Mouse (Mus musculus) C2C12 (cell line): ENCODE results near the gene Nat9. TPM values are rescaled to one million over a fixed set of nuclear protein-coding genes. Genes with fewer than 3 reads are reported as not detected.

ENCODE experiments used
- H3K27me3 ChIP-seq: one replicate; pipeline ENCODE4 v1.6.1; 2011; ENCODE audit not compliant: control insufficient read depth, insufficient read depth, insufficient read length
- H3K36me3 ChIP-seq: one replicate; pipeline ENCODE4 v1.6.1; 2011; ENCODE audit not compliant: control insufficient read depth, insufficient read depth
- H3K4me3 ChIP-seq: one replicate; pipeline ENCODE4 v1.5.1; 2011; ENCODE audit warnings: mild to moderate bottlenecking, control low read depth; ENCODE audit not compliant: poor library complexity, insufficient read depth, severe bottlenecking
- H3K79me2 ChIP-seq: one replicate; pipeline ENCODE4 v1.6.1; 2011; ENCODE audit not compliant: control insufficient read depth, insufficient read depth
- H3K79me3 ChIP-seq: one replicate; pipeline ENCODE4 v1.6.1; 2011; ENCODE audit warnings: low read depth, control low read depth
- H3ac ChIP-seq: one replicate; pipeline ENCODE3; 2011; ENCODE audit warnings: low read depth; ENCODE audit not compliant: control insufficient read depth, insufficient read length
- CEBPB ChIP-seq: IDR thresholded peaks from one replicate; pipeline ENCODE4 v1.6.1; 2011; ENCODE audit warnings: low read depth, mild to moderate bottlenecking, control low read depth, moderate library complexity
- CTCF ChIP-seq: IDR thresholded peaks from one replicate; pipeline ENCODE4 v1.5.1; 2011; ENCODE audit not compliant: control insufficient read depth, insufficient read depth, insufficient read length
- FOSL1 ChIP-seq: IDR thresholded peaks from one replicate; pipeline ENCODE4 v1.8.0; 2011; ENCODE audit warnings: mild to moderate bottlenecking, low read length; ENCODE audit not compliant: poor library complexity, insufficient read depth, severe bottlenecking
- MAX ChIP-seq: IDR thresholded peaks from one replicate; pipeline ENCODE4 v1.6.1; 2011; ENCODE audit warnings: mild to moderate bottlenecking, control low read depth
- MYOD1 ChIP-seq: IDR thresholded peaks from one replicate; pipeline ENCODE4 v1.6.1; 2011; ENCODE audit warnings: low read depth; ENCODE audit not compliant: control insufficient read depth, insufficient read length
- MYOG ChIP-seq: IDR thresholded peaks from one replicate; pipeline ENCODE4 v1.6.1; 2011; ENCODE audit not compliant: control insufficient read depth, insufficient read length; ENCODE audit errors: extremely low read depth
- USF1 ChIP-seq: IDR thresholded peaks from one replicate; pipeline ENCODE4 v1.6.1; 2011; ENCODE audit warnings: low read depth, mild to moderate bottlenecking, control low read depth, moderate library complexity
- polyA plus RNA-seq: library from polyadenylated mRNA; unstranded; fragments of >200 nt; fragmentation: generic; extraction: Trizol; gene quantifications from one replicate; pipeline ENCODE4 v1.2.1, GENCODE M21; 2012; ENCODE audit warnings: missing spikeins

Gene Nat9
- polyA plus RNA-seq, 1 experiment, result 9.1 TPM

DNA sequence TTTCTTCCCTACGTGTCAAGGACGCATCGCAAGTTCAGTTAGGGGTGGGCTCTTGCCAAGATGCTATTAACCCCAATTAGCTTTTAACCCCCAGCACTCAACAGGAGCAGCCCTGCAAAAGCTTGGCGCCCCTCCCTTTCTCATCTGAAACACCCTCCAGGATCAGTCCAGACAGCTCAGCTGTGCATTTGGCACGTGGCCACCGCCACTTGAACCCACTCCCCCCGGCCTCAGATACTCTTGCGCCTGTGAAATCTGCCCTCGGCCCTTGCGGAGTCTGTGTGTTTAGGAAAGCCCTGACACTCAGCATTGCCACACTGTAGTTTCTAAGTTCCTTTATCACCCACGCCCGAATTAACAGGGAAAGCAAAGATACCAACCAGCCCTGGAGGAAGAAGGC, 34.4 kb upstream of the Nat9 start:
- Histone ChIP-seq H3K27me3 (no peaks in the 10 kb centered on the region), H3K4me3 (no peak overlapping the region), H3K79me2 (no peaks in the 10 kb centered on the region), H3K36me3 (no peaks in the 10 kb centered on the region), H3ac (no peak overlapping the region), H3K79me3 (no peaks in the 10 kb centered on the region)
- TF ChIP-seq MAX (no peak), MYOD1 (no peak)

GRCm38 (mm10) chr11:115219685-115220084, 32.0 kb upstream of the Nat9 start:
- no peak overlapping the region for H3ac ChIP-seq
- H3K79me3 ChIP-seq, result no peaks in the 10 kb centered on the region
- H3K79me2 ChIP-seq, result no peaks in the 10 kb centered on the region
- no peaks in the 10 kb centered on the region for H3K36me3 ChIP-seq
- TF ChIP-seq FOSL1, result no peak
- TF ChIP-seq MAX, result no peak
- TF ChIP-seq CTCF, result no peak
- TF ChIP-seq MYOG, result no peak
- no peak for TF ChIP-seq USF1
- no peak for TF ChIP-seq CEBPB
- TF ChIP-seq MYOD1, result no peak
- no peak overlapping the region for H3K4me3 ChIP-seq
- no peaks in the 10 kb centered on the region for H3K27me3 ChIP-seq

DNA sequence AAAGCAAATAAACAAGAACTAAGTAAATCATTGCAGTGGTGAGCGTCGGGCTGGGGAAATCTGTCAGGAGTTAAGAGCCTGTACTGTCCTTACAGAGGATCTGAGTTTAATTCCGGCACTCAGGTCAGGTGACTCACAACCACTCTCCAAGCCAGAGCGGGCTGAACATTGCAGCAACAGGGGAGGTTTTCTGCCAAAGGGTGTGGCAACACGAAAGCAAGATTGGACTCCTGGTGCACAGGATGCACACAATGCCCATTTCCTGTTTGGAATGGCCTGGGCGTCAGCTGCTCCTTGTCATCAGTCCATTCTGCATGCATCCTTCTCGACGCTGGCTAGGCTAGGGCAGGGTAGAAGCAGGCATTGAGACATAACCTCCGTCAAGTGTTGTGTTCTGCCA, 31.6 kb upstream of the Nat9 start:
- H3K36me3 ChIP-seq, result no peaks in the 10 kb centered on the region
- no peaks in the 10 kb centered on the region for H3K27me3 ChIP-seq
- H3K4me3 ChIP-seq, result no peak overlapping the region
- no peaks in the 10 kb centered on the region for H3K79me3 ChIP-seq
- peak; percentile 61 for TF ChIP-seq USF1
- TF ChIP-seq CEBPB, result peak; percentile 45
- no peak for TF ChIP-seq CTCF
- peak; percentile 61 for TF ChIP-seq MYOD1
- no peak for TF ChIP-seq MAX
- no peak for TF ChIP-seq FOSL1
- TF ChIP-seq MYOG, result no peak
- no peak overlapping the region for H3ac ChIP-seq
- H3K79me2 ChIP-seq, result no peaks in the 10 kb centered on the region

GRCm38 (mm10) chr11:115217439-115218410, 30.1 kb upstream of the Nat9 start:
- Histone ChIP-seq H3K79me2 (no peaks in the 10 kb centered on the region), H3ac (no peak overlapping the region), H3K79me3 (no peaks in the 10 kb centered on the region), H3K36me3 (no peaks in the 10 kb centered on the region), H3K27me3 (no peaks in the 10 kb centered on the region), H3K4me3 (no peak overlapping the region)
- TF ChIP-seq CEBPB, result no peak

- Histone ChIP-seq H3ac (no peak overlapping the region), H3K27me3 (no peaks in the 10 kb centered on the region), H3K79me3 (no peaks in the 10 kb centered on the region), H3K79me2 (no peaks in the 10 kb centered on the region), H3K4me3 (no peak overlapping the region), H3K36me3 (no peaks in the 10 kb centered on the region)
- TF ChIP-seq CEBPB (no peak), CTCF (no peak), MAX (no peak), FOSL1 (no peak), MYOG (no peak), USF1 (no peak), MYOD1 (no peak)
Observed at GRCm38 (mm10) chr11:115215123-115215522, 27.5 kb upstream of the Nat9 start.

GRCm38 (mm10) chr11:115212116-115212515, 24.5 kb upstream of the Nat9 start:
- Histone ChIP-seq H3K4me3 (no peak overlapping the region), H3K79me2 (no peaks in the 10 kb centered on the region)
- no peak for TF ChIP-seq MYOD1
- TF ChIP-seq CTCF, result no peak
- no peak for TF ChIP-seq FOSL1
- no peak for TF ChIP-seq USF1
- no peak for TF ChIP-seq CEBPB
- TF ChIP-seq MYOG, result no peak
- TF ChIP-seq MAX, result no peak

More at GRCm38 (mm10) chr11:115212116-115212515, 24.5 kb upstream of the Nat9 start:
- no peaks in the 10 kb centered on the region for H3K79me3 ChIP-seq
- H3ac ChIP-seq, result no peak overlapping the region
- H3K36me3 ChIP-seq, result no peaks in the 10 kb centered on the region
- H3K27me3 ChIP-seq, result no peaks in the 10 kb centered on the region
